ENCODE assay signal across 29 mouse cellular contexts in genomic region chr16:4503495-4503894, GRCm38 (mm10). TPM values are rescaled to one million over a fixed set of nuclear protein-coding genes. Genes with fewer than 3 reads are reported as not detected.
DNase-seq lines count a peak whose midpoint lies in the region; ATAC-seq and TF ChIP-seq lines count a peak whose summit lies in the region.
"Had no signal": no experiment of that assay in that cellular context is flagged by ENCODE, and none has a peak within 500 bp of the region (broad histone marks: within the 10 kb centered on the region; RNA-seq: fewer than 3 reads in every experiment).

No protein-coding gene starts in this region.

- no peaks in the 10 kb centered on the region for H3K9me3 ChIP-seq in midbrain, postnatal 0 days (ENCODE audit: low read length)
- H3K9me3 ChIP-seq: heart, embryonic 12.5 days; hindbrain, embryonic 12.5 days; limb, embryonic 12.5 days; liver, embryonic 15.5 days; lung, embryonic 15.5 days; neural tube, embryonic 13.5 days had no signal

- no peaks in the 10 kb centered on the region for H3K27me3 ChIP-seq in midbrain, postnatal 0 days (ENCODE audit: insufficient read depth, low read length)
- H3K27me3 ChIP-seq: heart, embryonic 12.5 days; hindbrain, embryonic 12.5 days; limb, embryonic 12.5 days; liver, embryonic 15.5 days; lung, embryonic 15.5 days; neural tube, embryonic 13.5 days had no signal

- peak; percentile 34 for ATAC-seq in CD4-positive, CD25-positive, alpha-beta regulatory T cell, adult 4 months
- no peak for ATAC-seq in midbrain, postnatal 0 days (ENCODE audit: low FRiP score)
- ATAC-seq: forebrain, embryonic 16.5 days; hindbrain, postnatal 0 days; intestine, postnatal 0 days; midbrain, embryonic 16.5 days had no signal

- 98% methylated on average over 1 of the region's 1 CpGs for WGBS in midbrain, postnatal 0 days

- H3K9ac ChIP-seq in midbrain, postnatal 0 days (replicated peaks; ENCODE audit: low read length, poor library complexity, severe bottlenecking) = no peak overlapping the region
- H3K9ac ChIP-seq: heart, embryonic 12.5 days; hindbrain, embryonic 12.5 days; limb, embryonic 12.5 days; liver, embryonic 15.5 days; lung, embryonic 15.5 days; neural tube, embryonic 13.5 days had no signal

- no peak overlapping the region for H3K4me2 ChIP-seq in midbrain, postnatal 0 days (ENCODE audit: low read depth, low read length, poor library complexity, severe bottlenecking)
- H3K4me2 ChIP-seq: heart, embryonic 12.5 days; hindbrain, embryonic 12.5 days; limb, embryonic 12.5 days; liver, embryonic 15.5 days; lung, embryonic 15.5 days; midbrain, embryonic 11.5 days; neural tube, embryonic 13.5 days had no signal

- no peak overlapping the region for H3K4me3 ChIP-seq in midbrain, postnatal 0 days (ENCODE audit: low read depth, low read length)
- H3K4me3 ChIP-seq: erythroblast, embryonic 14.5 days; heart, embryonic 12.5 days; hindbrain, embryonic 12.5 days; left cerebral cortex, adult 2 months; limb, embryonic 12.5 days; liver, embryonic 15.5 days; lung, embryonic 15.5 days; myocyte; neural tube, embryonic 13.5 days had no signal

- H3K36me3 ChIP-seq in midbrain, postnatal 0 days (ENCODE audit: insufficient read depth, low read length) = no peaks in the 10 kb centered on the region
- H3K36me3 ChIP-seq: hindbrain, embryonic 12.5 days; limb, embryonic 12.5 days; liver, embryonic 15.5 days; lung, embryonic 15.5 days; neural tube, embryonic 13.5 days had no signal

- no peak overlapping the region for H3K27ac ChIP-seq in midbrain, postnatal 0 days (ENCODE audit: low read depth, low read length)
- H3K27ac ChIP-seq: hindbrain, embryonic 12.5 days; hindbrain, postnatal 0 days; left cerebral cortex, adult 2 months; limb, embryonic 12.5 days; liver, embryonic 15.5 days; lung, embryonic 15.5 days; neural tube, embryonic 13.5 days had no signal

- DNase-seq in thymus, postnatal 0 days (ENCODE audit: low spot score) = peak; percentile 46
- DNase-seq in thymus, postnatal 4 days = no peak
- peak; percentile 73 for DNase-seq in induced T-regulatory cell, adult 2 months (ENCODE audit: low read depth)
- no peak for DNase-seq in adrenal gland, adult (ENCODE audit: inconsistent age in 2 of 2, low spot score in 1 of 2)
- no peak for DNase-seq in gastrocnemius, adult 18-20 months (ENCODE audit: low spot score)
- no peak for DNase-seq in midbrain, postnatal 0 days (ENCODE audit: low spot score)
- DNase-seq: adrenal gland, postnatal 14 days; cerebellum, adult 11 months; cerebellum, adult 9-10 months; cerebellum, postnatal 36 days; gastrocnemius, postnatal 10 days; heart, adult 18-20 months; kidney, postnatal 25 days; right cerebral cortex, postnatal 4 days had no signal

- no peak for TF ChIP-seq CTCF in midbrain, postnatal 0 days (IDR thresholded peaks at IDR 0.05)

- no peaks in the 10 kb centered on the region for H3K4me1 ChIP-seq in midbrain, postnatal 0 days (ENCODE audit: insufficient read depth, low read length)
- H3K4me1 ChIP-seq: hindbrain, embryonic 12.5 days; limb, embryonic 12.5 days; liver, embryonic 15.5 days; lung, embryonic 15.5 days; neural tube, embryonic 13.5 days had no signal

RNA-seq across cellular contexts. Expression of gene Srl, which starts 38.1 kb away (rescaled TPM):
- polyA plus RNA-seq in thymus, postnatal 0 days (2015; fragmentation: Nextera tagmentation; extraction: Ambion mirVana) = 5.6 and 6.9 TPM in 2 replicates
- under 1 TPM; 0.42 to 0.97 TPM for polyA plus RNA-seq in CD4-positive, CD25-positive, alpha-beta regulatory T cell, adult 4 months (2017; shearing (Covaris generic))
- total RNA-seq in gastrocnemius, adult 18-20 months (2021) = 1,000 to 10,000 TPM; 1,111 to 1,154 TPM
- total RNA-seq in midbrain, postnatal 0 days (2014; rRNA removed) = 34.4 and 59.9 TPM in 2 replicates
- 11.3 and 11.6 TPM in 2 replicates for polyA plus RNA-seq in midbrain, postnatal 0 days (2015; fragmentation: Nextera tagmentation; extraction: Ambion mirVana)
- polyA plus RNA-seq: erythroblast, embryonic 14.5 days had no signal

RNA-seq across cellular contexts. Expression of gene Tfap4, which starts 56.2 kb away (rescaled TPM):
- polyA plus RNA-seq in thymus, postnatal 0 days (2015; fragmentation: Nextera tagmentation; extraction: Ambion mirVana) = 16.5 and 19.7 TPM in 2 replicates
- polyA plus RNA-seq in CD4-positive, CD25-positive, alpha-beta regulatory T cell, adult 4 months (2017; shearing (Covaris generic)) = 1 to 10 TPM; 6.5 to 7.3 TPM
- 1 to 10 TPM; 2.7 to 2.9 TPM for total RNA-seq in gastrocnemius, adult 18-20 months (2021)
- 6.7 and 6.8 TPM in 2 replicates for total RNA-seq in midbrain, postnatal 0 days (2014; rRNA removed)
- polyA plus RNA-seq in midbrain, postnatal 0 days (2015; fragmentation: Nextera tagmentation; extraction: Ambion mirVana) = 5.2 and 5.9 TPM in 2 replicates

Comparison
In these comparisons a context has a peak if more than half of its experiments do, and no peak if none do; other contexts are left out.
1. DNase-seq: peak in thymus, postnatal 0 days (single experiment) and induced T-regulatory cell, adult 2 months (single experiment); none in thymus, postnatal 4 days (single experiment), adrenal gland, adult (0 of 2), gastrocnemius, adult 18-20 months (single experiment) and midbrain, postnatal 0 days (single experiment).